Mouse (Mus musculus): Measurements from ENCODE around the gene Slc1a5. TPM values are rescaled to one million over a fixed set of nuclear protein-coding genes. Genes with fewer than 3 reads are reported as not detected.

Gene Slc1a5
- polyA plus RNA-seq, 1 experiment from 2014 or later: 34.1 TPM

GRCm38 (mm10) chr7:16843441-16844171 is 62.5 kb downstream of the Slc1a5 start:
- WGBS: 4% methylated on average over 33 of the region's 33 CpGs
- Histone ChIP-seq H3K4me3 (ENCODE audit: low read depth, low read length) (peak overlapping the region; percentile 59), H3K27me3 (ENCODE audit: control insufficient read depth, insufficient read depth, low read length) (no peaks in the 10 kb centered on the region), H3K27ac (ENCODE audit: low read depth, low read length) (0 out of 2 replicates have a peak overlapping the region, but pooled peaks have one; percentile 34), H3K4me1 (replicated peaks; ENCODE audit: control insufficient read depth, insufficient read depth, low read length) (peaks cover 8% of the 10 kb centered on the region), H3K4me2 (ENCODE audit: low read depth, low read length, severe bottlenecking) (peak overlapping the region; percentile 97), H3K36me3 (ENCODE audit: control insufficient read depth, insufficient read depth, low read length) (no peaks in the 10 kb centered on the region; the same call in 1 of the 2 replicates), H3K9me3 (ENCODE audit: control insufficient read depth, low read length) (no peaks in the 10 kb centered on the region), H3K9ac (ENCODE audit: low read length) (peak overlapping the region; percentile 76)
- ATAC-seq (replicated peaks; ENCODE audit: low FRiP score) (no peak), DNase-seq (ENCODE audit: low spot score) (peak; percentile 67)

DNA sequence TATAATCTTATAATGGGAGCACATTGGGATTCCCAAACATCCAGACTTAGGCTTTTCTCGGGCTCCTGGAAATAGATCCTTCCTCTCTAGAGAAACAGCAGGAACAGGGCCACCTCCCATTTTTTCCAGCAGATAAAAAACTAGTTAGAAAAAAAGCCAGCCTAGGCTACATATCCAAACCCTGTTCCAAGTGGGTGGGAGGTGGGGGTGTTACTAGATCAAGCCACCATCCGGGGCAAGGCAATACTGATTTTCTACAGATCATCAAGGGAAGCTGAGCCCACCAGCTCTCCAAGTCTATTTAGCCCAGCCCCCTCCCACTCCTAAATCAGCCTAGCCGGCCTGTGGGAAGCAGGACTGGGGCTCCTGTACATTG is 63.5 kb downstream of the Slc1a5 start:
- Histone ChIP-seq H3K27ac (ENCODE audit: low read depth, low read length) (no peak overlapping the region), H3K36me3 (ENCODE audit: control insufficient read depth, insufficient read depth, low read length) (no peaks in the 10 kb centered on the region; the same call in 1 of the 2 replicates), H3K9me3 (ENCODE audit: control insufficient read depth, low read length) (no peaks in the 10 kb centered on the region), H3K4me1 (replicated peaks; ENCODE audit: control insufficient read depth, insufficient read depth, low read length) (peaks cover 8% of the 10 kb centered on the region), H3K9ac (ENCODE audit: low read length) (peak overlapping the region; percentile 8; the same call in 1 of the 2 replicates), H3K27me3 (ENCODE audit: control insufficient read depth, insufficient read depth, low read length) (no peaks in the 10 kb centered on the region), H3K4me2 (ENCODE audit: low read depth, low read length, severe bottlenecking) (peak overlapping the region; percentile 24; the same call in 1 of the 2 replicates), H3K4me3 (ENCODE audit: low read depth, low read length) (no peak overlapping the region)
- WGBS: 71% methylated on average over 3 of the region's 3 CpGs
- ATAC-seq (replicated peaks; ENCODE audit: low FRiP score): no peak
- DNase-seq (ENCODE audit: low spot score): no peak

GRCm38 (mm10) chr7:16845072-16845819 is 64.1 kb downstream of the Slc1a5 start:
- ATAC-seq (replicated peaks; ENCODE audit: low FRiP score): no peak
- Histone ChIP-seq H3K27ac (ENCODE audit: low read depth, low read length) (no peak overlapping the region), H3K9me3 (ENCODE audit: control insufficient read depth, low read length) (no peaks in the 10 kb centered on the region), H3K27me3 (ENCODE audit: control insufficient read depth, insufficient read depth, low read length) (no peaks in the 10 kb centered on the region), H3K4me1 (replicated peaks; ENCODE audit: control insufficient read depth, insufficient read depth, low read length) (peaks cover 8% of the 10 kb centered on the region), H3K4me3 (ENCODE audit: low read depth, low read length) (no peak overlapping the region), H3K9ac (ENCODE audit: low read length) (peak overlapping the region; percentile 8; the same call in 1 of the 2 replicates), H3K36me3 (ENCODE audit: control insufficient read depth, insufficient read depth, low read length) (no peaks in the 10 kb centered on the region; the same call in 1 of the 2 replicates), H3K4me2 (ENCODE audit: low read depth, low read length, severe bottlenecking) (peak overlapping the region; percentile 24; the same call in 1 of the 2 replicates)
- 43% methylated on average over 14 of the region's 14 CpGs for WGBS
- no peak for DNase-seq (ENCODE audit: low spot score)

DNA sequence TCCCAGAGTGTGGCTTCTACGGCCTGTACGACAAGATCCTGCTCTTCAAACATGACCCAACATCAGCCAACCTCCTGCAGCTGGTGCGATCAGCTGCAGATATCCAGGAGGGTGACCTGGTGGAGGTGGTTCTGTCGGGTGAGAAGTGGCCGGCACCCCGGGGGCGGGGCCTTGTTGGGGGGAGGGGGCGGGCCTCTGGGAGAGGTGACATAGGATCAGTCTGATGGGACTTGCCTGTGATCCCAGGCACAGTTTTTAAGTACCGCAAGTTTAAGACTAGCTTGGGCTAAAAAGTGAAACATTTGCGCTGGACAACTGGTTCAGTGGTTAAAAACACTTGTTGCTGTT is 64.7 kb downstream of the Slc1a5 start:
- Histone ChIP-seq H3K27ac (ENCODE audit: low read depth, low read length) (no peak overlapping the region), H3K27me3 (ENCODE audit: control insufficient read depth, insufficient read depth, low read length) (no peaks in the 10 kb centered on the region), H3K4me1 (replicated peaks; ENCODE audit: control insufficient read depth, insufficient read depth, low read length) (peaks cover 8% of the 10 kb centered on the region), H3K36me3 (ENCODE audit: control insufficient read depth, insufficient read depth, low read length) (no peaks in the 10 kb centered on the region; the same call in 1 of the 2 replicates), H3K9me3 (ENCODE audit: control insufficient read depth, low read length) (no peaks in the 10 kb centered on the region), H3K4me3 (ENCODE audit: low read depth, low read length) (no peak overlapping the region), H3K4me2 (ENCODE audit: low read depth, low read length, severe bottlenecking) (peak overlapping the region; percentile 24; the same call in 1 of the 2 replicates), H3K9ac (ENCODE audit: low read length) (no peak overlapping the region)
- 31% methylated on average over 10 of the region's 10 CpGs for WGBS
- no peak for ATAC-seq (replicated peaks; ENCODE audit: low FRiP score)
- DNase-seq (ENCODE audit: low spot score): no peak

DNA sequence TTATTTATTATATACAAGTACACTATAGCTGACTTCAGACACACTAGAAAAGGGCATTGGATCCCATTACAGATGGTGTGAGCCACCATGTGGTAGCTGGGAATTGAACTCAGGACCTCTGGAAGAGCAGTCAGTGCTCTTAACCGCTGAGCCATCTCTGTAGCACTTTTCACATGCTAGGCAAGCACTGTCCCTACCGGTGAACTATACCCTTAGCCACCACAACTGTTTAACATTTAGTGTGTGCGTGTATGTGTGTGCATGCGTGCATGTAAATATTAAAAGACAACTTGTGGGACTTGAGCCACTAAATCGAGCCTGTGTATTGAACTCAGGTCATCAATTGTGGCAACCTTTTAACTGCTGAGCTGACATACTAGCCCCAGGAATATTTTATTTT is 65.6 kb downstream of the Slc1a5 start:
- Histone ChIP-seq H3K36me3 (ENCODE audit: control insufficient read depth, insufficient read depth, low read length) (no peaks in the 10 kb centered on the region; the same call in 1 of the 2 replicates), H3K4me3 (ENCODE audit: low read depth, low read length) (no peak overlapping the region), H3K4me1 (replicated peaks; ENCODE audit: control insufficient read depth, insufficient read depth, low read length) (peaks cover 8% of the 10 kb centered on the region), H3K9ac (ENCODE audit: low read length) (no peak overlapping the region), H3K4me2 (ENCODE audit: low read depth, low read length, severe bottlenecking) (no peak overlapping the region), H3K9me3 (ENCODE audit: control insufficient read depth, low read length) (no peaks in the 10 kb centered on the region), H3K27ac (ENCODE audit: low read depth, low read length) (no peak overlapping the region), H3K27me3 (ENCODE audit: control insufficient read depth, insufficient read depth, low read length) (no peaks in the 10 kb centered on the region)
- WGBS: 94% methylated on average over 5 of the region's 5 CpGs
- no peak for ATAC-seq (replicated peaks; ENCODE audit: low FRiP score)
- DNase-seq (ENCODE audit: low spot score): no peak

DNA sequence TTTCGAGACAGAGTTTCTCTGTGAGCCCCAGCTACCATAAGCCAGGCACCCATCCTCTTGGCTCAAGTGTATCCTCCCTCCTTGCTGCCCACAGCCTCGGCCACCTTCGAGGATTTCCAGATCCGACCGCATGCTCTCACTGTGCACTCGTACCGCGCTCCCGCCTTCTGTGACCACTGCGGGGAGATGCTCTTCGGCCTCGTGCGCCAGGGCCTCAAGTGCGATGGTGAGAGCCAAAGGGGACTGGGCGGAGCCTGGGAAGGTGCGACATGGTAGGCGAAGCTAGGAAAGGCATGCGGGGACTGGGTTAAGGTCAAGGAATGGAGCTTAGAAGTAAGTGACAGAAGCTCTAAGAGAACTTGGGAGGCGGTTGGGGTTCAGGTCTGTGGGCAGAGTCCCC is 66.4 kb downstream of the Slc1a5 start:
- H3K4me3 ChIP-seq (ENCODE audit: low read depth, low read length): no peak overlapping the region
- no peaks in the 10 kb centered on the region for H3K27me3 ChIP-seq (ENCODE audit: control insufficient read depth, insufficient read depth, low read length)
- ATAC-seq (replicated peaks; ENCODE audit: low FRiP score) (no peak), DNase-seq (ENCODE audit: low spot score) (no peak)
- H3K36me3 ChIP-seq (ENCODE audit: control insufficient read depth, insufficient read depth, low read length): no peaks in the 10 kb centered on the region; the same call in 1 of the 2 replicates
- H3K4me1 ChIP-seq (replicated peaks; ENCODE audit: control insufficient read depth, insufficient read depth, low read length): peaks cover 8% of the 10 kb centered on the region
- H3K9me3 ChIP-seq (ENCODE audit: control insufficient read depth, low read length): no peaks in the 10 kb centered on the region
- 87% methylated on average over 19 of the region's 19 CpGs for WGBS
- H3K4me2 ChIP-seq (ENCODE audit: low read depth, low read length, severe bottlenecking): no peak overlapping the region
- H3K27ac ChIP-seq (ENCODE audit: low read depth, low read length): no peak overlapping the region
- no peak overlapping the region for H3K9ac ChIP-seq (ENCODE audit: low read length)

Other genes starting within 250 kb of the Slc1a5 start
- 39.9 and 45.2 TPM in 2 replicates for gene Arhgap35, start 166.3 kb upstream of the Slc1a5 start, polyA plus RNA-seq (2014; fragmentation: Nextera tagmentation; extraction: Ambion mirVana)
- gene Ceacam15, start 105.6 kb upstream of the Slc1a5 start, polyA plus RNA-seq (2014; fragmentation: Nextera tagmentation; extraction: Ambion mirVana): not detected in 2 replicates
- not detected in 2 replicates for gene Ceacam9, start 59.4 kb upstream of the Slc1a5 start, polyA plus RNA-seq (2014; fragmentation: Nextera tagmentation; extraction: Ambion mirVana)
- 270 and 272 TPM in 2 replicates for gene Ap2s1, start 42.9 kb upstream of the Slc1a5 start, polyA plus RNA-seq (2014; fragmentation: Nextera tagmentation; extraction: Ambion mirVana)
- 137 and 166 TPM in 2 replicates for gene Strn4, start 34.5 kb downstream of the Slc1a5 start, polyA plus RNA-seq (2014; fragmentation: Nextera tagmentation; extraction: Ambion mirVana)
- 27.1 and 29.0 TPM in 2 replicates for gene Fkrp, start 35.4 kb downstream of the Slc1a5 start, polyA plus RNA-seq (2014; fragmentation: Nextera tagmentation; extraction: Ambion mirVana)
- 11.0 and 11.6 TPM in 2 replicates for gene Prkd2, start 61.6 kb downstream of the Slc1a5 start, polyA plus RNA-seq (2014; fragmentation: Nextera tagmentation; extraction: Ambion mirVana)
- gene Dact3, start 94.0 kb downstream of the Slc1a5 start, polyA plus RNA-seq (2014; fragmentation: Nextera tagmentation; extraction: Ambion mirVana): 4.8 and 7.0 TPM in 2 replicates
- gene Gng8, start 110.4 kb downstream of the Slc1a5 start, polyA plus RNA-seq (2014; fragmentation: Nextera tagmentation; extraction: Ambion mirVana): 7.3 and 7.4 TPM in 2 replicates
- 0.11 and 0.39 TPM in 2 replicates for gene Ptgir, start 125.2 kb downstream of the Slc1a5 start, polyA plus RNA-seq (2014; fragmentation: Nextera tagmentation; extraction: Ambion mirVana)
- 276 and 285 TPM in 2 replicates for gene Calm3, start 142.8 kb downstream of the Slc1a5 start, polyA plus RNA-seq (2014; fragmentation: Nextera tagmentation; extraction: Ambion mirVana)
- 12.3 and 13.0 TPM in 2 replicates for gene Pnmal2, start 163.3 kb downstream of the Slc1a5 start, polyA plus RNA-seq (2014; fragmentation: Nextera tagmentation; extraction: Ambion mirVana)
- gene Pnmal1, start 178.3 kb downstream of the Slc1a5 start, polyA plus RNA-seq (2014; fragmentation: Nextera tagmentation; extraction: Ambion mirVana): 20.4 and 22.7 TPM in 2 replicates
- gene Gm42372, start 201.7 kb downstream of the Slc1a5 start, polyA plus RNA-seq (2014; fragmentation: Nextera tagmentation; extraction: Ambion mirVana): 1.4 and 1.8 TPM in 2 replicates
- 19.0 and 19.5 TPM in 2 replicates for gene Ccdc8, start 211.4 kb downstream of the Slc1a5 start, polyA plus RNA-seq (2014; fragmentation: Nextera tagmentation; extraction: Ambion mirVana)
- gene Ppp5c, start 246.6 kb downstream of the Slc1a5 start, polyA plus RNA-seq (2014; fragmentation: Nextera tagmentation; extraction: Ambion mirVana): 123 and 132 TPM in 2 replicates